Mouse (Mus musculus) left cerebral cortex, postnatal 14 days (tissue): ENCODE measurements around the gene Cc2d1a. TPM values are rescaled to one million over a fixed set of nuclear protein-coding genes. Genes with fewer than 3 reads are reported as not detected.

Experiments used
- DNase-seq, 2 experiments: peaks; one replicate each; pipeline ENCODE4 v3.0.0; 2021 to 2022; ENCODE audit warnings: low spot score in 2 of 2, mixed read lengths in 1 of 2
- intact Hi-C: fragments of 180-260 bp; cut with DNase I; formaldehyde crosslinking; loops from one replicate; pipeline ENCODE4 v1.15.1; 2025
- long read RNA-seq, 2 experiments: library from polyadenylated mRNA; stranded (forward); transcript quantifications; one replicate each; pipeline ENCODE4 v2.0.0; 2021
- total RNA-seq, 2 experiments: library from RNA; stranded (reverse); gene quantifications; 2 replicates each; pipeline ENCODE4 v1.2.3; 2021

The Cc2d1a gene
- 10 to 100 TPM; 56.4 to 58.3 TPM for total RNA-seq
- long read RNA-seq, experiment 1, transcript Cc2d1a-201 (29 exons, 3,471 nt), result major isoform, 22 of 52 reads
- long read RNA-seq, experiment 1, partial matches to known transcripts, result 15 of 52 reads
- long read RNA-seq, experiment 1, other reads (novel, unspliced or antisense), result 15 of 52 reads
- long read RNA-seq, experiment 2, transcript Cc2d1a-201 (29 exons, 3,471 nt), result major isoform, 22 of 56 reads
- long read RNA-seq, experiment 2, partial matches to known transcripts, result 19 of 56 reads
- long read RNA-seq, experiment 2, other reads (novel, unspliced or antisense), result 15 of 56 reads

DNA sequence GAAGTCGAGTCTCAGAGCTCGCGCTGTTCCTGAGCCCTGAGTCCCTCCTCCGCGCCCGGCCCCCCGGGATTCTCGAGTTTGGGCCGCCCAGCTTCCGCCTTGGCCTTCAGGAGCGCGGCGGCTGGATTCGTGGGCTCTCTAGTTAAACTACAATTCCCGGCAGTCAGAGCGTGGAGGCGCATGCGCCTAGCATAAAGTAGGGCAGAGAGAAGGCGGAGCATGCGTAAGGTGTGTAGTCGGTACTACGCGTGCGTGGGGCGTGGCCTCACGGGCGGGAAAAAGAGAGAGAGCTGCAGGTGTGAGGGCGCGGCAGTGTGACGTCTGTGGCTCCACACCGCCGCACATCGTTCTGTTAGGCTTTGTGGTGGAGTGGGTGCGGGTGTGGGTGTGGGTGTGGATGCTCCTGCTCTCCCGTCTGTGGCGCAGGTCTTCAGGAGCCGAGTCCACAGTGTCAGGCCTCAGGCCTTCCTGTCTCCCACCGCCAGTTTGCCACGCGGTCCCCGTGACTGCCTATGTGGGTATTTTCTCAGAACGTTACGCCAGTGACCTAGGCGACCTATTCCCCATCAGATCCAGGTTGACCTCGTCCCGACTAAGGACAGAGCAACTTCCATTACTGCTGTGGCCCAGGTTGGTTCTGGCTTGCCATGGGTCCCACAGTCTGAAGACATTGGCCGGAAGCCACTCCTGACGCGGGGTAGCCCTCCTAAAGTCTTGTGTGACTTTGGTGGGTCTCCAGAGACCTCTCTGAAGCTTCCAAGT, at the start of gene Cc2d1a, which contains the start of gene 4930432K21Rik:
TSS of gene Cc2d1a (minus strand) at position 168 of the 762 bp plus-strand sequence.
TSS of gene 4930432K21Rik (plus strand) at position 257 of the 762 bp plus-strand sequence.
- peak; percentile 95 to 97 for DNase-seq
- intact Hi-C loops, result no loop called here

GRCm38 (mm10) chr8:84197141-84197921, 49.6 kb upstream of the Cc2d1a start:
- peak; percentile 72 to 78 for DNase-seq
- intact Hi-C loops, result no loop called here

GRCm38 (mm10) chr8:84194224-84194743, 46.5 kb upstream of the Cc2d1a start:
- intact Hi-C loops, result no loop called here
- DNase-seq, result no peak

GRCm38 (mm10) chr8:84193566-84193965, 45.8 kb upstream of the Cc2d1a start:
- no peak for DNase-seq
- intact Hi-C loops, result no loop called here

- intact Hi-C loops, result no loop called here
- DNase-seq, result no peak
Observed at GRCm38 (mm10) chr8:84193161-84193560, 45.4 kb upstream of the Cc2d1a start.

- peak; percentile 65 to 72 for DNase-seq
- intact Hi-C loops, result no loop called here
Observed at GRCm38 (mm10) chr8:84192555-84192954, 44.8 kb upstream of the Cc2d1a start.

- intact Hi-C loops, result no loop called here
- no peak for DNase-seq
Observed at GRCm38 (mm10) chr8:84192023-84192422, 44.3 kb upstream of the Cc2d1a start.

DNA sequence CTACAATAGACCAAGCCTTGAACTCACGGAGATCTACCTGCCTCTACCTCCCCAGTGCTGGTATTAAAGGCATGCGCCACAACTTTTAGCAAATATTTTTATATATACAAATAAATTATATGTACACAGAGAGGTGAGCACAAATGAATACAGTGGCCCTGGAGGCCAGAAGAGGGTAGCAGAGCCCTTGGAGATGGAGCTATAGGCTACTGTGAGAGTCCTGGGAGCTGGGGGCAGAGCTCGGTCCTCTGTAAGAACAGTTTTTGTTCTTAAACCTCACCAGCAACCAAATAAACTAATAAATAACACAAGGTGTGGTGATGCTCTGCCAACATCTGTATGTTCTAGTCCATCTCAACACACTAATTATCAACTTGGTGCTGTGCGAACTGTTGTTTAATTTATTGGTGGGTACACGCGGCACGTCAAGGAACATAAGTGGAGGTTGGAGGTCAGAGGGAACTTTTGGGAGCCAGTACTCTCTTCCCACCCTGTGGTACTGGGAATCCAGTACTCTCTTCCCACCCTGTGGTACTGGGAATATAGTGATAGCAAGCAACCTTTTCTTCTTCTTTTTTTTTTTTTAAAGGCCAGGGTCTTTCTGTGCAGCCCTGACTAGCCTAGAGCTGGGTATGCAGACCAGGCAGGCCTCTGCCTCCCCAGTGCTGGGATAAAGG, 42.6 kb upstream of the Cc2d1a start:
- no peak for DNase-seq
- intact Hi-C loops, result no loop called here

- intact Hi-C loops, result loop anchor here (5.0 to 10.0 kb wide), 2 partner anchors 103 to 165 kb away; no protein-coding TSS in a partner anchor
Observed at GRCm38 (mm10) chr8:84189603-84190002, 41.9 kb upstream of the Cc2d1a start.

DNA sequence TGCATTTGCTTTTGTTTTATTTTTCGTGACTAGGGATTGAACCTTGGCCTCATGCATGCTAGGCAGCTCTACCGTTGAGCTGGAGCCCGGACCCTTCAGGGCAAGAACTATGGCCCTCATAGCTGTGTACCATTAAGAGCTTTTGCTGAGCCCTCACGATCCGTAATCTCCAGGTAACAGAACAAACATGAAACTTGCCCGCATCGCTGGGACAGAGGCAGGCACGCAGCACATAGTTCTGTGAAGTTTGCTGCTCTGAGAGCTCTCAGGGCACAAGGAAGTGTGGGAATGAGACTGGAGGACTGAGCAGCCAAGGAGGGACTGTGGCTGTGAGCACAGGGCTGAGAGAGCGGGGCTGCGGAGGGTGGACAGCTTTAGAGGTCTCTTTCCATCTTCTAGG, 40.9 kb upstream of the Cc2d1a start:
- intact Hi-C loops, result loop anchor here (5.0 to 10.0 kb wide), 2 partner anchors 104 to 166 kb away; no protein-coding TSS in a partner anchor
- DNase-seq, result no peak

More at GRCm38 (mm10) chr8:84189603-84190002, 41.9 kb upstream of the Cc2d1a start:
- DNase-seq, result no peak

GRCm38 (mm10) chr8:84187065-84187755, 39.5 kb upstream of the Cc2d1a start:
- peak in 1 of 2 experiments; percentile 63 for DNase-seq
- intact Hi-C loops, result loop anchor here (5.0 to 10.0 kb wide), 2 partner anchors 105 to 168 kb away; no protein-coding TSS in a partner anchor

DNA sequence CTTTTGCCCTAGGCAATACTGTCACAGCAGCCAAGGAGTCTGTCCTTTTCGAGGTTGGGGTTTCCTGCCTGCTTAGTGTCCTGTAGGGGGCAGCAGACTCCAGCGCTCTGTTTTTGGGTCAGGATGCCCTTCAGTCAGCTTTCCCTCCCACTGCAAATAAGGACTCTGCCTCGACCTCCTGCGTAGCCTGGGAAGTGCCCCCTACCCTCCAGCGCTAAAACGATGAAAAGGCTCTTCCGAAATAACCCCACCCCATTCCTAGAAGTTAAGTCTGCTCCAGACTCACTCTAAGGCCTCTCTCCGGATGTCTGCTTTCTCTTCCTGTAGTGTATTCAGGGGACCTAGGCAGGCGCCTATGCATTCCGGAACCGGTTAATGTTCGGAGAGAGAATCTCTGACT, 38.8 kb upstream of the Cc2d1a start:
- peak; percentile 81 to 83 for DNase-seq

GRCm38 (mm10) chr8:84185117-84185516, 37.4 kb upstream of the Cc2d1a start, which contains the start of gene Nanos3:
Gene Nanos3, minus strand, starts transcription at chr8:84185217.
- intact Hi-C loops, result loop anchor here (5.0 to 10.0 kb wide), 2 partner anchors 107 to 170 kb away; no protein-coding TSS in a partner anchor
- DNase-seq, result no peak

More for the DNA sequence above, 38.8 kb upstream of the Cc2d1a start:
- intact Hi-C loops, result loop anchor here (1.0 to 10.0 kb wide), 3 partner anchors 24 to 168 kb away; no protein-coding TSS in a partner anchor

- peak in 1 of 2 experiments; percentile 22 for DNase-seq
- intact Hi-C loops, result loop anchor here (5.0 to 10.0 kb wide), 2 partner anchors 108 to 170 kb away; no protein-coding TSS in a partner anchor
Observed at GRCm38 (mm10) chr8:84184085-84185043, 36.6 kb upstream of the Cc2d1a start.

DNA sequence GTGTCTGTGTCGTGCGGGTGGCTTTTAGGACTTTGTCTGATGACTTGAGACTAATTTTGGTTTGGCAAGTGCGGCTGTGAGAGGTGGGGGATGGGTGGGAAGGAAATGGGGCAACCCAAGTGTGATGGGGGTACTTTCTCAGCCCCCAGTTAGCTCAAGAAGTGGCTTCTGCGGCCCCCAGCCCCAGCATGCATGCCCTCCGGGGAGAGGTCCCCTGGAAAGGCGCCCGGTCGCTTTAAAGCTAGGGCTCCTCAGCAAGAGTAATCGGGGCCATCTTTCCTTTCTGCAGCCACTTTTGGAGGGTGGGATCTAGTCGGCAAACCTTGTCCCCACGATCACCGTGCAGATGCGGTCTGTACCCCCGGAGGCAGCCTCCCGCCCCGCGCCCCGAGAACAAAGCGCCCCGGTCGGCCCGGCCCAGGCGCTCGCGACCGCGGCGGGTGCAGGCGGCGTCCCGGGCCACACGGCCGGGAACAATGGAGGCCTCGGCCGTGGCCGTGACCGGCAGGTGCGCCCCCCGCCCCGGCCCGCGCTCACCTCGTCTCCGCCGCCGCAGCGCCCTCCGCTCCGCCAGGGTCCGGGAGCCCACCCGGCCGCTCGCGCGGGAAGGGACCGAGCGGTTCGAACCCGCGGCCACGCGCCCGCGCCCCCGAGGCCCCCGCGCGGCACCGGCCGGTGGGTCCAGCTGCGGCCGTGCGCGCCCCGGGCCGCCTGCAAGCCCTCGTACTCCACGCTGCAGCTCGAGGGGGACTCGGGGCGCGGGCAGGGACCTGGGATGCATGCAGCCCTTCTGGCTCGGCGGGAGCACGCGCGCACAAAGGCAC, 35.7 kb upstream of the Cc2d1a start:
- intact Hi-C loops, result loop anchor here (10.0 kb wide), 1 partner anchor 171 kb away; no protein-coding TSS in a partner anchor
- DNase-seq, result peak in 1 of 2 experiments; percentile 17

DNA sequence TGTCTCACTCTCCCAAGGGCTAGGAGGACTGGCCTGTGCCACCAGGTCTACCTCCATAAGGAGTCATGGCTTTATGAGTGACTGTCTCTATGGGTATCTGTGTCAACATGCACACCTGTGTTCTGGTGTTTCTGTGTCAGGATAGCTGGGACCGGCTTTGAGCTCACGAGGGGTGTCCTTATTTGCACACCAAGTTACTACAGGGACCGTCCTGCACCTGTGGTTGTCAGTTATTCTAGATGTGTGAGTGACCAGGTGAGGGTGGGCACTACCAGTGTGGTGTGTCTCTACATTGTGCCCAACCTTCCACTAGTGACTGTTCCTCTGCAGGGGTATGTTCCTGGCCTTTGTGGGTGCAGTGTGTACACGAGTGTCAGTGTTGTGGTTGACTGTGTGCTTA, 35.1 kb upstream of the Cc2d1a start:
- DNase-seq, result no peak
- intact Hi-C loops, result loop anchor here (10.0 kb wide), 1 partner anchor 172 kb away; no protein-coding TSS in a partner anchor
